Mouse (Mus musculus): Measurements from ENCODE around the gene Pum2. TPM values are rescaled to one million over a fixed set of nuclear protein-coding genes. Genes with fewer than 3 reads are reported as not detected.

Pum2 gene
- total and polyA plus RNA-seq, 2 experiments = 18.0 to 43.0 TPM

DNA sequence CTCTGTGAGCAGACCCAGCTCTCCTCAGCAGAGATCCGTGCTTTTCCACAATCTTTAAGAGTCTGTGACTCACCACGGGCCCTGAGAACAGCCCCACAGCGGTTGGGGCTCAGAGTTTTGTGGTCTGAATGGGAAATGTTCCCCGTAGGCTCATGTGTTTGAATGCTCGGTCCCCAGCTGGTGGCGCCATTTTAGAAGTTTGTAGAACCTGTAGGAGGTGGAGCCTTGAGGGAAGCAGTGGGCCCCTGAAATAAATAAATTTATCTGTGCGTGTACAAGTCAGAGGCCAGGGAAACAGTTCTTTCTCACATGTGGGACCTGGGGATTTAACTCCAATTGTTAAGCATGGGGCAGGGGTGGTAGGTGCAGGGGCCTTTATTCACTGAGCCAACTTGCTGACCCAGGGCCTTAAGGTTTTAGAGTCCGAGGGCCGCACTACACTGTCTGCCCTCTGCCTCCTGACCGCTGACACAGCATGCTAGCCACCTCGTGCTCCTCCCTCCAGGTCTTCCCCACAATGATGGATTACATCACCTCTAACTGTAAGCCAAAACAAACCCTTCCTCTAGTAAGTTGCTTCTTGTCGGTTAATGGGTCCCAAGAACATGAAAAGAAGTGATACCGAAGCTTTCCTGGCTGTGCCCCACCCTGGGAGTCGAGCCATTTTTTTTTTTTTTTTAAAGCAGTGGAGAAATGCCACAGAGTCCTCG is 90.4 kb downstream of the Pum2 start:
- Histone ChIP-seq H3K27me3 (ENCODE audit: control insufficient read depth, insufficient read depth, low read length) (no peaks in the 10 kb centered on the region), H3K4me3 (ENCODE audit: insufficient read depth, low read depth, low read length) (no peak overlapping the region), H3K27ac (replicated peaks; ENCODE audit: insufficient read depth, low read depth, low read length) (no peak overlapping the region), H3K36me3 (ENCODE audit: control insufficient read depth, insufficient read depth, low read length) (no peaks in the 10 kb centered on the region), H3K79me2 (ENCODE audit: control insufficient read depth, insufficient read depth, low read length) (no peaks in the 10 kb centered on the region), H3K9ac (ENCODE audit: low read depth, low read length) (no peak overlapping the region), H3K4me1 (ENCODE audit: control insufficient read depth, insufficient read depth, low read length) (0 out of 2 replicates have a peak, but pooled peaks cover 2% of the 10 kb centered on the region)
- peak; percentile 97 for DNase-seq (ENCODE audit: extremely low read depth, low read depth, low spot score)
- TF ChIP-seq POLR2A (IDR thresholded peaks at IDR 0.05; ENCODE audit: extremely low read depth, insufficient read depth, low read length) (no peak), CTCF (IDR thresholded peaks at IDR 0.05; ENCODE audit: low read depth, low read length) (peak; percentile 10; the same call in 1 of the 2 replicates)
- WGBS = 45% methylated on average over 15 of the region's 15 CpGs

DNA sequence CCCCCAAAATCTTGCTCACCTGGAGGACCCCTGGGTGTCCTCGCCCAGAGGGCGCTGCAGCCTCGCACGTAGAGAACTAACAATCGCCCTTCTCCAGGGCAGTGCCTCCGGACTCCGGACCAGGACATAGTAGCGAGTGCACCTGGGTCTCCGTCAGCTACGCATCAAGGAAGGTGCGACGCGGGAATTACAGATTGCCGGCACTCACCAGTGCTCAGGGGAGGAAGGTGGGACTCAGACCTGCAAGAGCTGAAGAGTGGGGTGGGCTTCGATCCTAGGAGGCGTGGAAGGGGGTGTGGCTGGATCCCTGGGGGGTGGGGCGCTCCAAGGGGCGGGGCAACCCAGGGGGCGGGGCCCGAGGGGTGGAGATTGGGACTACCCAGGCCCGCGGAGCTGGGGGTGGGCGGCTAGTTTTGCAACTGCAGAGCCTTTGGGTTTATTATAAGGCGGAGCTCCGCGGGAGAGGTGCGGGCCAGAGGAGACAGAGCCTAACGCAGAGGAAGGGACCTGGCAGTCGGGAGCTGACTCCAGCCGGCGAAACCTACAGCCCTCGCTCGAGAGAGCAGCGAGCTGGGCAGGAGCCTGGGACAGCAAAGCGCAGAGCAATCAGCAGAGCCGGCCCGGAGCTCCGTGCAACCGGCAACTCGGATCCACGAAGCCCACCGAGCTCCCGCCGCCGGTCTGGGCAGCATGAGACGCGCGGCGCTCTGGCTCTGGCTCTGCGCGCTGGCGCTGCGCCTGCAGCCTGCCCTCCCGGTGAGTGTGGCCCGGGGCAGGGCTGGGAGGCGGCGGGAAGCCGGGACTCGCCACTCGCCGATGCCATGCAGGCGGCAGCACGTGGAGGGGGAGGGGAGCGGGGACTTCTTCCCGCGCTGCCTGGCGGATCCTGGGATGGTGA is 97.3 kb downstream of the Pum2 start, which contains the start of gene Sdc1:
Gene Sdc1, plus strand, starts transcription at position 378 of the 898 bp plus-strand sequence.
- no peaks in the 10 kb centered on the region for H3K36me3 ChIP-seq (ENCODE audit: control insufficient read depth, insufficient read depth, low read length)
- TF ChIP-seq CTCF (IDR thresholded peaks at IDR 0.05; ENCODE audit: low read depth, low read length) (peak; percentile 86), POLR2A (IDR thresholded peaks at IDR 0.05; ENCODE audit: extremely low read depth, insufficient read depth, low read length) (peak; percentile 98)
- peak within 1 kb of the TSS; percentile 98 for H3K9ac ChIP-seq (ENCODE audit: low read depth, low read length)
- H3K79me2 ChIP-seq (ENCODE audit: control insufficient read depth, insufficient read depth, low read length) = peaks cover 16% of the 10 kb centered on the region
- WGBS = under 1% methylated on average over 65 of the region's 67 CpGs
- peaks cover 21% of the 10 kb centered on the region for H3K4me1 ChIP-seq (ENCODE audit: control insufficient read depth, insufficient read depth, low read length)
- H3K4me3 ChIP-seq (ENCODE audit: insufficient read depth, low read depth, low read length) = peak within 1 kb of the TSS; percentile 98
- DNase-seq (ENCODE audit: extremely low read depth, low read depth, low spot score) = peak; percentile 85
- H3K27ac ChIP-seq (replicated peaks; ENCODE audit: insufficient read depth, low read depth, low read length) = peak within 1 kb of the TSS; percentile 90
- no peaks in the 10 kb centered on the region for H3K27me3 ChIP-seq (ENCODE audit: control insufficient read depth, insufficient read depth, low read length)

DNA sequence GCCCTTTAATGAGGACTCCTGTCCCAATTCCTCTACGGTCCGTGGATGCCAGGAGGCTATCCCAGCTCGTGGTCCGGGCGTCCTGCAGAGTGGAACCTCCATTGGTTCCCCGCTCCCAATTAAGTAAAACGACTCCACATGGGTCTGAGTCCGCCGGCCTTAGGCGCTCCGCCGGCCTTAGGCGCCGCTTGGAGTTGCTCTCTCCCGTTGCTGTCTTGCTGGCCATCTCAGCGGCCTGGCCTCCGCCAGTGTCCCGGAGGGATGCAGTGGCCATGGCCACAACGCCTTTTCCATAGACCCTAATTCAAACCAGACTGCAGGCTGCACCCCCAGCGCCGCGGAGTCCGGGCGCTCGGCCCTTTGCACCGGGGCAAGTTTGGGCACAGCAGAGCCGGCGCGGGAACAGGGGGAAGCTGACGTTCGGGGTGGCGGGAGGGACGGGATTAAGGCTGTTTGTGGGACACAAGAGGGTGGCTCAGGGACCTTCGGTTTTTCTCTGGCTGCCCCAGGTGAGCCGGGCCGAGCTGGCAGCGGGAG is 98.0 kb downstream of the Pum2 start:
- peak overlapping the region; percentile 90 for H3K27ac ChIP-seq (replicated peaks; ENCODE audit: insufficient read depth, low read depth, low read length)
- peak overlapping the region; percentile 98 for H3K4me3 ChIP-seq (ENCODE audit: insufficient read depth, low read depth, low read length)
- no peaks in the 10 kb centered on the region for H3K36me3 ChIP-seq (ENCODE audit: control insufficient read depth, insufficient read depth, low read length)
- peaks cover 26% of the 10 kb centered on the region for H3K4me1 ChIP-seq (ENCODE audit: control insufficient read depth, insufficient read depth, low read length)
- no peak for TF ChIP-seq CTCF (IDR thresholded peaks at IDR 0.05; ENCODE audit: low read depth, low read length)
- TF ChIP-seq POLR2A (IDR thresholded peaks at IDR 0.05; ENCODE audit: extremely low read depth, insufficient read depth, low read length) = no peak
- no peak for DNase-seq (ENCODE audit: extremely low read depth, low read depth, low spot score)
- H3K79me2 ChIP-seq (ENCODE audit: control insufficient read depth, insufficient read depth, low read length) = peaks cover 22% of the 10 kb centered on the region
- WGBS = under 1% methylated on average over 37 of the region's 37 CpGs
- H3K27me3 ChIP-seq (ENCODE audit: control insufficient read depth, insufficient read depth, low read length) = no peaks in the 10 kb centered on the region
- H3K9ac ChIP-seq (ENCODE audit: low read depth, low read length) = peak overlapping the region; percentile 98

DNA sequence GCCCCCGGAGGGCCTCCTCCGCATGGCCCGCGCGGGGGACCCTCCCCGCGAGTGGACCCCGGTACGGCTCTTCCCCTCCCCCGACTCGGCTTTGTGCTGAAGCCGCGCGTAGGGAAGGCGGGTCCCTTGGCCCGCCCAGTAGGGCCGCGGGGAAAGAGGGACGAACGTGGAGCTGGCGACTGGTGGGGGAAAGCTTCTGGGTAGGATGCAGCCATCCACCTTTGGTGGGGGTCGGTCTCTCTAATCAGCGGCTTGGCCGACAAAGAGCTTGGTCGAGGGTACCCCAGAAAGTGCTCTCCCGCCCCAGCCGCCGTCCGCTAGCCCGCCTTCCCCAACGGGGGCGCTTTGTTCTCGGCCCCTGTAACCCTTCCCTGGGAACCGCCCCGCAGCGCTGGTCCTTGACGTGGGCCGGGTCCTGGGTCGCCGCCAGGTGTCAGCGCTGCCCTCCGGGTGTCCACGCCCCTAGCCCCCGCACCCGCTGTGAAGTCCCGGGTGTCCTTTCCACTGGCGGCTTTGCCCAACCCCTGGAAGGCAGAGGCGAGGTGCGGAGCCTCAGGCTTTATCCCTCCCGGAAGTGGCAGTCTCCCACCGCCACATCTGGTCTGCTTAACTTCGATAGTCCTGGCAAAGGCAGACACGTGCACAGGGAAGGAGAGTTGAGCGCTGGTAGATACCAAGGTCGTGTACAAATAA is 98.7 kb downstream of the Pum2 start:
- Histone ChIP-seq H3K27me3 (ENCODE audit: control insufficient read depth, insufficient read depth, low read length) (no peaks in the 10 kb centered on the region), H3K4me1 (ENCODE audit: control insufficient read depth, insufficient read depth, low read length) (peaks cover 33% of the 10 kb centered on the region), H3K36me3 (ENCODE audit: control insufficient read depth, insufficient read depth, low read length) (no peaks in the 10 kb centered on the region), H3K27ac (replicated peaks; ENCODE audit: insufficient read depth, low read depth, low read length) (peak overlapping the region; percentile 90), H3K79me2 (ENCODE audit: control insufficient read depth, insufficient read depth, low read length) (peaks cover 26% of the 10 kb centered on the region), H3K9ac (ENCODE audit: low read depth, low read length) (peak overlapping the region; percentile 98), H3K4me3 (ENCODE audit: insufficient read depth, low read depth, low read length) (peak overlapping the region; percentile 98)
- DNase-seq (ENCODE audit: extremely low read depth, low read depth, low spot score) = peak; percentile 67
- WGBS = under 1% methylated on average over 55 of the region's 55 CpGs
- TF ChIP-seq POLR2A (IDR thresholded peaks at IDR 0.05; ENCODE audit: extremely low read depth, insufficient read depth, low read length) (no peak), CTCF (IDR thresholded peaks at IDR 0.05; ENCODE audit: low read depth, low read length) (no peak)

DNA sequence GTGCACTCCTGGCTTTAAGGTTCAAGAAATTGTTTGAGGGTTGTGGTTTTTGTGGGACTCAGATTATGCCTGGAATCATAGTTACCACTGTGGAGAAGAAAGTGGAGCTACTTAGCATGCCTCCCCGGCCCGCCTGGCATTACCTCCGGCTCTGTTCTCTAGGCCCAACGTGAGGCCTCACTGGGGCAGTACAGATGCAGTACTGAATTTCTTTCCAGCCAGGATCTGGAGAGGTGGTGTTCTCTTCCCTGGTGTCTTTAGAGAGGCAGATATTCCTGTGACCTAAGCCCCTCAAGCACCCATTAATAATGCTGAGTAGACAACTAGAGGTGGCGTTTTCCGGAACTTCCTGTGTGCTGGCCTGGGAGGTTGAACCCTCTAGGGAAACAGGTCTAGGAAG is 99.4 kb downstream of the Pum2 start:
- TF ChIP-seq POLR2A (IDR thresholded peaks at IDR 0.05; ENCODE audit: extremely low read depth, insufficient read depth, low read length) = no peak
- no peak for TF ChIP-seq CTCF (IDR thresholded peaks at IDR 0.05; ENCODE audit: low read depth, low read length)
- H3K4me3 ChIP-seq (ENCODE audit: insufficient read depth, low read depth, low read length) = peak overlapping the region; percentile 98
- H3K27me3 ChIP-seq (ENCODE audit: control insufficient read depth, insufficient read depth, low read length) = no peaks in the 10 kb centered on the region
- H3K9ac ChIP-seq (ENCODE audit: low read depth, low read length) = peak overlapping the region; percentile 98
- peaks cover 31% of the 10 kb centered on the region for H3K79me2 ChIP-seq (ENCODE audit: control insufficient read depth, insufficient read depth, low read length)
- H3K27ac ChIP-seq (replicated peaks; ENCODE audit: insufficient read depth, low read depth, low read length) = peak overlapping the region; percentile 90
- H3K4me1 ChIP-seq (ENCODE audit: control insufficient read depth, insufficient read depth, low read length) = peaks cover 40% of the 10 kb centered on the region
- peak; percentile 46 for DNase-seq (ENCODE audit: extremely low read depth, low read depth, low spot score)
- H3K36me3 ChIP-seq (ENCODE audit: control insufficient read depth, insufficient read depth, low read length) = no peaks in the 10 kb centered on the region
- WGBS = 23% methylated on average over 6 of the region's 6 CpGs
